Mouse (Mus musculus) G1E (cell line): ENCODE results near the gene Ttc39a. TPM values are rescaled to one million over a fixed set of nuclear protein-coding genes. Genes with fewer than 3 reads are reported as not detected.

Source experiments
- ATAC-seq: 2 replicates; pipeline ENCODE4 v1.8.0; 2016; ENCODE audit warnings: mild to moderate bottlenecking; ENCODE audit not compliant: insufficient number of reproducible peaks, poor library complexity, low FRiP score, severe bottlenecking; ENCODE audit errors: extremely low read depth
- DNase-seq: peaks from one replicate; pipeline ENCODE4 v3.0.0; 2012; ENCODE audit warnings: low spot score
- H3K27me3 ChIP-seq: 2 replicates; pipeline ENCODE4 v1.6.1; 2012; ENCODE audit warnings: mild to moderate bottlenecking, low read length, inconsistent platforms; ENCODE audit not compliant: insufficient read depth
- H3K36me3 ChIP-seq: replicated peaks from 2 replicates; pipeline ENCODE3; 2012; ENCODE audit warnings: mild to moderate bottlenecking, inconsistent platforms
- H3K4me1 ChIP-seq: 2 replicates; pipeline ENCODE4 v1.6.1; 2012; ENCODE audit warnings: low read depth, low read length, inconsistent platforms, mixed read lengths; ENCODE audit not compliant: insufficient read depth
- H3K4me3 ChIP-seq: 2 replicates; pipeline ENCODE4 v1.5.1; 2012; ENCODE audit warnings: low read depth, mild to moderate bottlenecking, inconsistent platforms, low read length, moderate library complexity, mixed read lengths
- H3K9me3 ChIP-seq: replicated peaks from 2 replicates; pipeline ENCODE4 v1.6.1; 2012; ENCODE audit warnings: inconsistent platforms
- CTCF ChIP-seq: IDR thresholded peaks from 2 replicates; pipeline ENCODE4 v1.5.1; 2012; ENCODE audit warnings: low read depth, low read length, inconsistent platforms, mixed read lengths
- GATA1 ChIP-seq: IDR thresholded peaks from 2 replicates; pipeline ENCODE4 v1.6.1; 2012; ENCODE audit warnings: borderline replicate concordance, low read length, inconsistent platforms, mixed read lengths
- GATA2 ChIP-seq: IDR thresholded peaks from 2 replicates; pipeline ENCODE4 v1.6.1; 2012; ENCODE audit warnings: low read depth, low read length, inconsistent platforms, borderline replicate concordance
- POLR2AphosphoS5 ChIP-seq: IDR thresholded peaks from 2 replicates; pipeline ENCODE4 v1.6.1; 2012; ENCODE audit warnings: low read depth, low read length, inconsistent platforms; ENCODE audit not compliant: insufficient replicate concordance
- TAL1 ChIP-seq: conservative IDR thresholded peaks from 2 replicates; pipeline ENCODE4 v1.6.1; 2012; ENCODE audit warnings: low read depth, low read length, inconsistent platforms, mixed read lengths
- polyA plus RNA-seq: library from polyadenylated mRNA; stranded (reverse); fragments of >175 nt; gene quantifications from 2 replicates; pipeline ENCODE4 v1.2.3, GENCODE M21; 2012
- total RNA-seq, 2 experiments: library from RNA; stranded (forward) in 1 of 2; stranded (reverse) in 1 of 2; fragments of 200-1000 nt in 1 of 2; fragments of >200 nt in 1 of 2; fragmentation: Nextera tagmentation in 1 of 2; gene quantifications; 2 replicates each; pipeline ENCODE4 v1.2.3; 2014 to 2017

Gene Ttc39a
- total and polyA plus RNA-seq, 3 experiments, result 28.9 to 50.2 (median 40.4) TPM

GRCm38 (mm10) chr4:109439101-109439500 lies 32.7 kb downstream of the Ttc39a start:
- ATAC-seq, result no peak

GRCm38 (mm10) chr4:109439825-109440248 lies 33.4 kb downstream of the Ttc39a start:
- Histone ChIP-seq H3K4me1 (peaks cover 45% of the 10 kb centered on the region), H3K9me3 (no peaks in the 10 kb centered on the region), H3K4me3 (no peak overlapping the region), H3K27me3 (no peaks in the 10 kb centered on the region), H3K36me3 (peaks cover 72% of the 10 kb centered on the region)
- TF ChIP-seq GATA2 (no peak), POLR2AphosphoS5 (no peak), TAL1 (no peak), GATA1 (no peak), CTCF (no peak)
- DNase-seq (no peak), ATAC-seq (peak; percentile 37)

More at GRCm38 (mm10) chr4:109439101-109439500, 32.7 kb downstream of the Ttc39a start:
- H3K4me1 ChIP-seq, result peaks cover 38% of the 10 kb centered on the region
- H3K27me3 ChIP-seq, result no peaks in the 10 kb centered on the region
- H3K9me3 ChIP-seq, result no peaks in the 10 kb centered on the region
- no peak for TF ChIP-seq CTCF
- no peak for TF ChIP-seq TAL1
- TF ChIP-seq GATA2, result no peak
- TF ChIP-seq GATA1, result no peak
- DNase-seq, result no peak
- H3K4me3 ChIP-seq, result no peak overlapping the region
- peaks cover 75% of the 10 kb centered on the region for H3K36me3 ChIP-seq

- no peak for TF ChIP-seq TAL1
- no peak for TF ChIP-seq POLR2AphosphoS5
- TF ChIP-seq GATA2, result no peak
- TF ChIP-seq CTCF, result no peak
- TF ChIP-seq GATA1, result no peak
- ATAC-seq (no peak), DNase-seq (no peak)
- H3K9me3 ChIP-seq, result no peaks in the 10 kb centered on the region
- H3K36me3 ChIP-seq, result peaks cover 69% of the 10 kb centered on the region
- no peaks in the 10 kb centered on the region for H3K27me3 ChIP-seq
- H3K4me1 ChIP-seq, result peaks cover 50% of the 10 kb centered on the region
- H3K4me3 ChIP-seq, result no peak overlapping the region
These were observed 34.0 kb downstream of the Ttc39a start for GRCm38 (mm10) chr4:109440381-109440780.

GRCm38 (mm10) chr4:109441000-109441399 lies 34.6 kb downstream of the Ttc39a start:
- TF ChIP-seq TAL1 (no peak), CTCF (no peak), GATA1 (no peak), GATA2 (no peak), POLR2AphosphoS5 (no peak)
- H3K4me1 ChIP-seq, result peaks cover 57% of the 10 kb centered on the region
- no peak overlapping the region for H3K4me3 ChIP-seq
- peaks cover 67% of the 10 kb centered on the region for H3K36me3 ChIP-seq
- H3K27me3 ChIP-seq, result no peaks in the 10 kb centered on the region
- DNase-seq (no peak), ATAC-seq (no peak)
- H3K9me3 ChIP-seq, result no peaks in the 10 kb centered on the region

DNA sequence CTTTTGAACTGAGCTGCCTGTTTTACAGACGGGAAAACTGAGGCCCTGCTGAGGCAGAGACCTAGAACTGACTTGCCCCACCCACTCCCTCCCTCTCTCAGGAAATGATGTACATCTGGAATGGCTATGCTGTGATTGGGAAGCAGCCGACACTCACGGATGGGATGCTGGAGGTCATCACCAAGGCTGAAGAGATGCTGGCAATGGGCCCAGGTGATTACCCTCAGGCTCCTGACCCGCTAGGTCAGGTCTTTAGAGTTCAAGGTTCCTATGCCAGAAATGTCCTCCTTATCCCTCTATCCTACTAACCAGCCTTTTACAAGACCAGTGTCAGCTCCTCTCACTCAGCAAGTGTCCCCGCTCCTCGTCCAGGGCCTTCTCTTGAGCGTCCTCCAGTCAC lies 35.7 kb downstream of the Ttc39a start:
- Histone ChIP-seq H3K36me3 (peaks cover 67% of the 10 kb centered on the region), H3K4me3 (no peak overlapping the region), H3K9me3 (no peaks in the 10 kb centered on the region), H3K4me1 (peaks cover 68% of the 10 kb centered on the region), H3K27me3 (no peaks in the 10 kb centered on the region)
- ATAC-seq, result no peak
- TF ChIP-seq POLR2AphosphoS5 (no peak), CTCF (no peak), GATA1 (no peak), GATA2 (no peak), TAL1 (no peak)
- no peak for DNase-seq

DNA sequence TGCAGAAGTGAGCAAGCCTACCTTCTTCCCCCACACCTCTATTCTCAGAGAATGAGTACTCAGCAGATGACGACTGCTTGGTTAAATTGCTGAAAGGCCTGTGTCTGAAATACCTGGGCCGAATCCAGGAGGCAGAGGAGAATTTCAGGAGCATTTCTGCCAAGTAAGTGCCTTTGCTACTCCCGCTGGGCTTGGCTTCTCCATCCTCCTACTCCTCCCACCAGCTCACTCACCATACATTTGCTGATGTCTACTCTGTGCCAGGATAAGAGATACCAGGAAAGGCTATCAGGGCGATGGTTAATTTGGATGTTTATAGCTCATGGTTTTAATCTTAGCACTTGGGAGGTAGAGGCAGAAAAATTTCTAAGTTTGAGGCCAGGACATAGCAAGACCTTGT lies 36.2 kb downstream of the Ttc39a start:
- Histone ChIP-seq H3K4me1 (peaks cover 73% of the 10 kb centered on the region), H3K27me3 (no peaks in the 10 kb centered on the region), H3K4me3 (no peak overlapping the region), H3K36me3 (peaks cover 68% of the 10 kb centered on the region), H3K9me3 (no peaks in the 10 kb centered on the region)
- no peak for DNase-seq
- no peak for TF ChIP-seq GATA2
- no peak for TF ChIP-seq TAL1
- no peak for TF ChIP-seq POLR2AphosphoS5
- no peak for TF ChIP-seq CTCF
- TF ChIP-seq GATA1, result no peak
- ATAC-seq, result no peak

GRCm38 (mm10) chr4:109444471-109444870 lies 38.0 kb downstream of the Ttc39a start:
- H3K4me3 ChIP-seq, result no peak overlapping the region
- H3K4me1 ChIP-seq, result peaks cover 79% of the 10 kb centered on the region
- H3K9me3 ChIP-seq, result no peaks in the 10 kb centered on the region
- no peak for DNase-seq
- H3K36me3 ChIP-seq, result peaks cover 52% of the 10 kb centered on the region
- H3K27me3 ChIP-seq, result no peaks in the 10 kb centered on the region
- TF ChIP-seq POLR2AphosphoS5, result no peak
- TF ChIP-seq GATA2, result no peak
- no peak for TF ChIP-seq GATA1
- no peak for ATAC-seq
